Mouse (Mus musculus) heart, embryonic 13.5 days (tissue): ENCODE measurements around the gene Ormdl3. TPM values are rescaled to one million over a fixed set of nuclear protein-coding genes. Genes with fewer than 3 reads are reported as not detected.

ENCODE experiments used
- ATAC-seq: fragments of 200-750 bp; cut with Nextera tagmentation; 2 replicates; pipeline ENCODE4 v1.8.0; 2017; ENCODE audit warnings: moderate TSS enrichment; ENCODE audit not compliant: insufficient number of reproducible peaks, low FRiP score, low TSS enrichment; ENCODE audit errors: extremely low read depth
- H3K27ac ChIP-seq: fragments of 300-500 bp; sonication (generic); replicated peaks from 2 replicates; pipeline ENCODE4 v1.5.1; 2015; ENCODE audit warnings: moderate library complexity, mild to moderate bottlenecking, inconsistent platforms
- H3K27me3 ChIP-seq: fragments of 300-500 bp; sonication (generic); replicated peaks from 2 replicates; pipeline ENCODE4 v1.6.1; 2015; ENCODE audit warnings: mild to moderate bottlenecking, inconsistent platforms
- H3K36me3 ChIP-seq: fragments of 300-500 bp; sonication (generic); 2 replicates; pipeline ENCODE4 v1.6.1; 2015; ENCODE audit warnings: mild to moderate bottlenecking, inconsistent platforms
- H3K4me1 ChIP-seq: fragments of 300-500 bp; sonication (generic); 2 replicates; pipeline ENCODE4 v1.6.1; 2015; ENCODE audit warnings: inconsistent platforms
- H3K4me2 ChIP-seq: fragments of 300-500 bp; sonication (generic); 2 replicates; pipeline ENCODE4 v1.6.1; 2015; ENCODE audit warnings: inconsistent platforms, mild to moderate bottlenecking, moderate library complexity
- H3K4me3 ChIP-seq: fragments of 300-500 bp; sonication (generic); 2 replicates; pipeline ENCODE4 v1.5.1; 2015; ENCODE audit warnings: moderate library complexity, mild to moderate bottlenecking, inconsistent platforms
- H3K9ac ChIP-seq: fragments of 300-500 bp; sonication (generic); 2 replicates; pipeline ENCODE4 v1.6.1; 2015; ENCODE audit warnings: inconsistent platforms, mild to moderate bottlenecking, moderate library complexity
- H3K9me3 ChIP-seq: fragments of 300-500 bp; sonication (generic); 2 replicates; pipeline ENCODE4 v1.6.1; 2016; ENCODE audit warnings: inconsistent platforms
- WGBS: fragments of 180-500 bp; shearing (Covaris S2); methylation state at CpG from one replicate; pipeline ENCODE4 v1.1.7; 2015; ENCODE audit warnings: mixed read lengths; 5-methylcytosine and 5-hydroxymethylcytosine counted together
- polyA plus RNA-seq: library from polyadenylated mRNA; unstranded; fragments of >200 nt; fragmentation: Nextera tagmentation; extraction: Ambion mirVana; gene quantifications from 2 replicates; pipeline ENCODE4 v1.2.1, GENCODE M21; 2015

Gene Ormdl3
- polyA plus RNA-seq, 1 experiment from 2014 or later: 63.4 TPM

- no peak overlapping the region for H3K27ac ChIP-seq
- no peak overlapping the region for H3K4me2 ChIP-seq
- H3K4me3 ChIP-seq: no peak overlapping the region
- ATAC-seq: no peak
- WGBS: 58% methylated on average over 3 of the region's 3 CpGs
- no peak overlapping the region for H3K9ac ChIP-seq
- H3K36me3 ChIP-seq: no peaks in the 10 kb centered on the region
- no peaks in the 10 kb centered on the region for H3K9me3 ChIP-seq
- H3K4me1 ChIP-seq: peaks cover 15% of the 10 kb centered on the region
- peaks cover 77% of the 10 kb centered on the region for H3K27me3 ChIP-seq
Measured at GRCm38 (mm10) chr11:98547308-98547693, 39.9 kb downstream of the Ormdl3 start.

- Histone ChIP-seq H3K9me3 (no peaks in the 10 kb centered on the region), H3K4me2 (no peak overlapping the region), H3K9ac (no peak overlapping the region), H3K27ac (no peak overlapping the region), H3K4me1 (peaks cover 14% of the 10 kb centered on the region), H3K27me3 (peaks cover 82% of the 10 kb centered on the region), H3K36me3 (no peaks in the 10 kb centered on the region), H3K4me3 (no peak overlapping the region)
- 37% methylated on average over 12 of the region's 12 CpGs for WGBS
- ATAC-seq: no peak
Measured at GRCm38 (mm10) chr11:98546529-98547307, 40.5 kb downstream of the Ormdl3 start.

- peak within 1 kb of the TSS; percentile 78 for H3K9ac ChIP-seq
- H3K36me3 ChIP-seq: no peaks in the 10 kb centered on the region
- H3K4me3 ChIP-seq: peak within 1 kb of the TSS; percentile 56
- H3K4me2 ChIP-seq: peak within 1 kb of the TSS; percentile 85
- peaks cover 10% of the 10 kb centered on the region for H3K4me1 ChIP-seq
- no peak within 1 kb of the TSS for H3K27ac ChIP-seq
- WGBS: 1% methylated on average over 58 of the region's 58 CpGs
- H3K9me3 ChIP-seq: no peaks in the 10 kb centered on the region
- ATAC-seq: no peak
- H3K27me3 ChIP-seq: peaks cover 91% of the 10 kb centered on the region
Measured at GRCm38 (mm10) chr11:98545711-98546231, 41.4 kb downstream of the Ormdl3 start, which contains the start of gene Ikzf3. Gene Ikzf3, minus strand, starts transcription at chr11:98546031.

- peak overlapping the region; percentile 85 for H3K4me2 ChIP-seq
- H3K9ac ChIP-seq: peak overlapping the region; percentile 78
- H3K4me1 ChIP-seq: peaks cover 6% of the 10 kb centered on the region
- peaks cover 86% of the 10 kb centered on the region for H3K27me3 ChIP-seq
- H3K9me3 ChIP-seq: 0 out of 2 replicates have a peak, but pooled peaks cover 3% of the 10 kb centered on the region
- no peak overlapping the region for H3K27ac ChIP-seq
- ATAC-seq: no peak
- H3K36me3 ChIP-seq: no peaks in the 10 kb centered on the region
- WGBS: 3% methylated on average over 16 of the region's 16 CpGs
- peak overlapping the region; percentile 56 for H3K4me3 ChIP-seq
Measured at GRCm38 (mm10) chr11:98544890-98545677, 42.1 kb downstream of the Ormdl3 start.

- no peak for ATAC-seq
- Histone ChIP-seq H3K9ac (no peak overlapping the region), H3K4me2 (no peak overlapping the region), H3K4me1 (peaks cover 6% of the 10 kb centered on the region), H3K27ac (no peak overlapping the region), H3K27me3 (peaks cover 70% of the 10 kb centered on the region), H3K9me3 (0 out of 2 replicates have a peak, but pooled peaks cover 3% of the 10 kb centered on the region), H3K36me3 (no peaks in the 10 kb centered on the region), H3K4me3 (no peak overlapping the region)
- 63% methylated on average over 1 of the region's 1 CpGs for WGBS
Measured at GRCm38 (mm10) chr11:98543414-98543813, 43.8 kb downstream of the Ormdl3 start.

DNA sequence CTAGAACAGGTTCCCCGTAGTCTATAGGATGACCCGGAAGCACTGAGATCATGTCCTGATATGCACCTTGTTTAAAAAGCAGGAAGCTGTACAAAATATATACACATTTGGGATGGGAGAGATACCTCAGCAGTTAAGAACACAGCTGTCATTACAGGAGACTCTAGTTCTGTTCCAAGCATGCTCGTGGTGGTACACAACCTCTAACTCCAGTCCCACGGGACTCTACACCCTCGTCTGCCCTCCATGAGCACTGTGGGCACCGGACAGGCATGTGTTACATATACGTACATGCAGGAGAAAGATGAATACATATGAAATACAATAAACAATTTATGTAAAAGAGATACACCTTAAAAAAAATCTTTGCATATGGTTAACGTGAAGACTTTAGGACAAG lies 44.6 kb downstream of the Ormdl3 start:
- no peak for ATAC-seq
- Histone ChIP-seq H3K4me1 (peaks cover 6% of the 10 kb centered on the region), H3K27me3 (peaks cover 61% of the 10 kb centered on the region), H3K4me3 (no peak overlapping the region), H3K9ac (no peak overlapping the region), H3K4me2 (no peak overlapping the region), H3K27ac (no peak overlapping the region), H3K9me3 (0 out of 2 replicates have a peak, but pooled peaks cover 3% of the 10 kb centered on the region), H3K36me3 (no peaks in the 10 kb centered on the region)
- 67% methylated on average over 8 of the region's 8 CpGs for WGBS

DNA sequence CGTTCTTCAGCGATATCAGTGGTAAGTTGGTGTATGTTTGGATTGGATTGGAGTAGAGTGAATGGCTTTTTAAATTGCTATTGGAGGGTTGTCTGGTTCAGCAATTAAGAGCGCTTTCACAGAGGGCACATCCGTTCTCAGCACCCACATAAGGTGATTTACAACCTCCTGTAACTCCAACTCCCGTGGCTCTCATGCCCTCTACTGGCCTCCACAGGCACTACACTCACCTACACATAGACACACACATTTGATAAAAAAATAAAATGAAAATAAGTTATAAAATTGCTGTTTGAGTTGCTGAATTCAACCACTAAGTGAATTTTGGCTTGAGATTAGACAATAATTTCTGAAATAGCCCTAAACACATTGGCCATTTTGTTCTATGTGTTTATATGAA lies 46.8 kb downstream of the Ormdl3 start:
- no peak overlapping the region for H3K27ac ChIP-seq
- 81% methylated on average over 5 of the region's 5 CpGs for WGBS
- peaks cover 39% of the 10 kb centered on the region for H3K27me3 ChIP-seq
- peaks cover 2% of the 10 kb centered on the region; the same call in 1 of the 2 replicates for H3K4me1 ChIP-seq
- no peak for ATAC-seq
- no peaks in the 10 kb centered on the region for H3K36me3 ChIP-seq
- H3K4me3 ChIP-seq: no peak overlapping the region
- no peak overlapping the region for H3K9ac ChIP-seq
- H3K4me2 ChIP-seq: no peak overlapping the region
- H3K9me3 ChIP-seq: 0 out of 2 replicates have a peak, but pooled peaks cover 3% of the 10 kb centered on the region

- ATAC-seq: no peak
- Histone ChIP-seq H3K27me3 (peaks cover 17% of the 10 kb centered on the region), H3K4me1 (no peaks in the 10 kb centered on the region), H3K4me2 (no peak overlapping the region), H3K36me3 (no peaks in the 10 kb centered on the region), H3K9me3 (0 out of 2 replicates have a peak, but pooled peaks cover 3% of the 10 kb centered on the region), H3K9ac (no peak overlapping the region), H3K27ac (no peak overlapping the region), H3K4me3 (no peak overlapping the region)
Measured at GRCm38 (mm10) chr11:98537480-98538034, 49.6 kb downstream of the Ormdl3 start.

Other genes starting within 250 kb of the Ormdl3 start
- 40.5 and 51.7 TPM in 2 replicates for gene Ppp1r1b, start 239.0 kb downstream of the Ormdl3 start, polyA plus RNA-seq
- 37.2 and 43.4 TPM in 2 replicates for gene Stard3, start 229.0 kb downstream of the Ormdl3 start, polyA plus RNA-seq
- gene Tcap, start 203.6 kb downstream of the Ormdl3 start, polyA plus RNA-seq: 159 and 184 TPM in 2 replicates
- gene Pnmt, start 200.9 kb downstream of the Ormdl3 start, polyA plus RNA-seq: 1.3 and 1.5 TPM in 2 replicates
- gene Pgap3, start 186.9 kb downstream of the Ormdl3 start, polyA plus RNA-seq: 19.0 and 19.1 TPM in 2 replicates
- 48.1 and 49.0 TPM in 2 replicates for gene Erbb2, start 174.9 kb downstream of the Ormdl3 start, polyA plus RNA-seq
- 93.8 and 113 TPM in 2 replicates for gene Mien1, start 148.4 kb downstream of the Ormdl3 start, polyA plus RNA-seq
- gene Grb7, start 141.0 kb downstream of the Ormdl3 start, polyA plus RNA-seq: 2.2 and 2.9 TPM in 2 replicates
- gene Ikzf3, start 41.3 kb downstream of the Ormdl3 start, polyA plus RNA-seq: 0.13 TPM in 1 of 2 replicates, not detected in the other
- gene Zpbp2, start 36.3 kb downstream of the Ormdl3 start, polyA plus RNA-seq: 0.15 and 0.34 TPM in 2 replicates
- gene Lrrc3c, start 10.9 kb upstream of the Ormdl3 start, polyA plus RNA-seq: not detected in 2 replicates
- 0.28 and 0.55 TPM in 2 replicates for gene Gm12355, start 38.3 kb upstream of the Ormdl3 start, polyA plus RNA-seq
- gene Gsdma3, start 39.0 kb upstream of the Ormdl3 start, polyA plus RNA-seq: not detected in 2 replicates
- gene Gsdma2, start 59.4 kb upstream of the Ormdl3 start, polyA plus RNA-seq: not detected in 2 replicates
- gene Gsdma, start 77.0 kb upstream of the Ormdl3 start, polyA plus RNA-seq: 0.12 TPM in 1 of 2 replicates, not detected in the other
- 165 and 167 TPM in 2 replicates for gene Psmd3, start 95.2 kb upstream of the Ormdl3 start, polyA plus RNA-seq
- gene Csf3, start 113.9 kb upstream of the Ormdl3 start, polyA plus RNA-seq: not detected in 2 replicates
- 35.1 and 37.4 TPM in 2 replicates for gene Med24, start 142.1 kb upstream of the Ormdl3 start, polyA plus RNA-seq
- gene Thra, start 153.3 kb upstream of the Ormdl3 start, polyA plus RNA-seq: 30.0 and 32.0 TPM in 2 replicates
- 5.9 and 6.4 TPM in 2 replicates for gene Nr1d1, start 188.0 kb upstream of the Ormdl3 start, polyA plus RNA-seq
- gene Msl1, start 208.1 kb upstream of the Ormdl3 start, polyA plus RNA-seq: 14.6 and 15.7 TPM in 2 replicates
- 22.3 and 23.1 TPM in 2 replicates for gene Casc3, start 217.5 kb upstream of the Ormdl3 start, polyA plus RNA-seq
- gene Rapgefl1, start 249.4 kb upstream of the Ormdl3 start, polyA plus RNA-seq: 0.64 and 0.98 TPM in 2 replicates